Mouse (Mus musculus) R1 (cell line): ENCODE data around the gene Oscp1.

Source experiments
- DNase-seq: peaks from one replicate; pipeline ENCODE4 v3.0.0-alpha.2; 2018; ENCODE audit warnings: low read depth, low spot score

Oscp1 gene

GRCm38 (mm10) chr4:126083021-126083420 is 24.7 kb downstream of the Oscp1 start:
- no peak for DNase-seq

DNA sequence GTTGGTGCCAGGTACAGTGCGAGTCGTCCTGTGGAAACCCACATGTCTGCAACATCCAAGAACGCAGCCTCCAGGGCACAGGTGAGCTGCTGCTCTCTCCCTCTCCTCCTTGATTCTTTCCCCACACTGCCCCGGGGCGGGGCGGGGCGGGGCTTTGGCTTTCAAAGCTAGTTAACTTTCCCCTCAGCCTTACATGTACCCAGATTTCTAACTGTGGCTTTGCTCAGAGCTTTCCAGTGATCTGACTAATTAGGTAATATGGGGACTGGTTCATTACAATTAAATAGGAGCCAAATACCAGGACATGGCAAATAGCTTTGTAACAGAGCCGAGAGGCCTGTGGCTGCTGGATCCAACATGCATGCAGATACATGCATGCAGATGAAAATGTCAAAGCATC is 26.0 kb downstream of the Oscp1 start:
- DNase-seq, result no peak

GRCm38 (mm10) chr4:126085996-126086576 is 27.7 kb downstream of the Oscp1 start:
- peak; percentile 85 for DNase-seq

DNA sequence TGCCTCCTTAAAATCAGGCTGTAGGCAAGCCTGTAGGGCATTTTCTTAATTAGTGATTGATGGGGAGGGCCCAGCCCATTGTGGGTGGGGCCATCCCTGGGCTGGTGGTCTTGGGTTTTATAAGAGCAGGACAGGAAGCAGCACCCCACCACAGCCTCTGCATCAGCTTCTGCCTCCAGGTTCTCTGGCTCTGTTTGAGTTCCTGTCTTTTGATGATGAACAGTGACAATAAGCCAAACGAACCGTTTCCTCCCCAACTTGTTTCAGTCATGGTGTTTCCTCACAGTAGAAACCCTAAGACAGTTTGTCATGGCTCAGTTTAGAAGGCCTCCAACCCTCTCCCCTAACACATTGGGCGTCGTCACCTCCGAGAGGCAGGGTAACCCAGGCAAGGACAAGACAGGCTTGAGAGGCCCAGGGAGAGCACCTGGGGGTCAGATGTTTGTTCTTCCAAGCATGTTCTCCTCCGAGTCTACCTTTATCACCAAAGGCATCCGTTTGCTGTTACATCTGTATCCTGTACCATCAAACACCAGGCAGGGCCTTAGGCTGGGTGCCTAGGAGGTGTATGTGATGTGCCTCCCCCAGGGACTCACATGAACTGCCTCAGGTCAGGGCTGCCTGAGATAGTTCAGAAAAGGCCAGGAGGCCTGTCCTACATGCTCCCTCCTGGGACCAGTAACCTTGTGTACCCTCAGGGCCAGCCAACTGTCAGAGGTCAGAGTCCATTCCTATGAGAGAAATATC is 31.9 kb downstream of the Oscp1 start:
- DNase-seq, result no peak

GRCm38 (mm10) chr4:126090848-126091124 is 32.4 kb downstream of the Oscp1 start:
- DNase-seq, result no peak

DNA sequence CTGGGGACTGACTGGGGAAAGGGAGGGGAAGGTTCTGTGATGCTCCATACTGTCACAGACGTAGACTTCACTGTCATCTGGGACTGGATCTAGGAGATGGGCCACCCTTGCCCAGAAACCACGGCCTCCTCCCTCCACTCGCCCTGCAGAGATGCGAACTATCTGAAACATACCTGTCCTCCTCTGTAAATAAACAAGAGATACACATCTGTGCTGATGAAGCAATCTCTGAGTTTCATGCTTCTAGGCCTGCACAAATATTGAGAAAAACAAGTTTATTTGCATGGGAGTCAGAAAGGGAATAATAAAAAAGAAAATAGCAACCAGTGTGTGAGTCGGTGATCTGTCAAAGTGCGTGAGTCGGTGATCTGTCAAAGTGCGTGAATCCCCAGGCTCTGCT is 33.5 kb downstream of the Oscp1 start:
- no peak for DNase-seq

GRCm38 (mm10) chr4:126095622-126096430 is 37.5 kb downstream of the Oscp1 start:
- peak; percentile 56 for DNase-seq

DNA sequence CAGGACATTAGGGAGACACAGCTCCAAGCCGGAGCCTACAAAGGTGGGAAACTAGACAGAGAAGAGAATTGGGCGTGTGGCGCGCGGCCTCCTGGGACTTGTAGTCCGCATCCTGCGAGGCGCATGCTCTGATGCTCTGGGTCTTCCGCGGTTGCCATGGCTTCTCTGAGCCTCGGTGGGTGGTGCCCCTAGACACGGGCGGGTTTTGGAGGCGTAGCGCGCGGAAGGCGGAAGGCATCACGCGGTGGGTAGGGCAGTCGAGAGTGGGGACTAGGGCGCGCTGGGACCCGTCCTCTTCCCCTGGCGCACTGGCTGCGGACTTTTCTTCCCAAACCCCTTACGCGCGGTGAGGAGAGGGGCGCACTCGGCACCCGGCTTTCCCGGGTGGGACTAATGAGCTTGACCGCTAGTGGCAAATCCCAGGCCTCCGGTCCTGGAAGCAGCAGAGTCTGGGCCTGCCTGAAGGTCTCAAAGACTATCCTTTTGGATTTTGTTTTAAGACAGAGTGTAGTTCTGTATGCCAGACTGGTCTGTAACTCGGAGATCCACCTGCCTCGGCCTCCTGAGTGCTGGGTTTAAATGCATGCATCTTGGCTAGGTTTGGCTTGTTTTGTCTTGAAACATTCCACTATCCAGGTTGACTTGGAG is 38.2 kb downstream of the Oscp1 start, which contains the start of gene Lsm10:
Gene Lsm10 (plus strand): TSS at position 160 of the 648 bp plus-strand sequence.
- peak; percentile 99 for DNase-seq

- no peak for DNase-seq
These were observed 39.4 kb downstream of the Oscp1 start for GRCm38 (mm10) chr4:126097711-126098253.

- no peak for DNase-seq
These were observed 41.0 kb downstream of the Oscp1 start for GRCm38 (mm10) chr4:126099365-126099764.

GRCm38 (mm10) chr4:126100764-126101163 is 42.4 kb downstream of the Oscp1 start:
- DNase-seq, result no peak

DNA sequence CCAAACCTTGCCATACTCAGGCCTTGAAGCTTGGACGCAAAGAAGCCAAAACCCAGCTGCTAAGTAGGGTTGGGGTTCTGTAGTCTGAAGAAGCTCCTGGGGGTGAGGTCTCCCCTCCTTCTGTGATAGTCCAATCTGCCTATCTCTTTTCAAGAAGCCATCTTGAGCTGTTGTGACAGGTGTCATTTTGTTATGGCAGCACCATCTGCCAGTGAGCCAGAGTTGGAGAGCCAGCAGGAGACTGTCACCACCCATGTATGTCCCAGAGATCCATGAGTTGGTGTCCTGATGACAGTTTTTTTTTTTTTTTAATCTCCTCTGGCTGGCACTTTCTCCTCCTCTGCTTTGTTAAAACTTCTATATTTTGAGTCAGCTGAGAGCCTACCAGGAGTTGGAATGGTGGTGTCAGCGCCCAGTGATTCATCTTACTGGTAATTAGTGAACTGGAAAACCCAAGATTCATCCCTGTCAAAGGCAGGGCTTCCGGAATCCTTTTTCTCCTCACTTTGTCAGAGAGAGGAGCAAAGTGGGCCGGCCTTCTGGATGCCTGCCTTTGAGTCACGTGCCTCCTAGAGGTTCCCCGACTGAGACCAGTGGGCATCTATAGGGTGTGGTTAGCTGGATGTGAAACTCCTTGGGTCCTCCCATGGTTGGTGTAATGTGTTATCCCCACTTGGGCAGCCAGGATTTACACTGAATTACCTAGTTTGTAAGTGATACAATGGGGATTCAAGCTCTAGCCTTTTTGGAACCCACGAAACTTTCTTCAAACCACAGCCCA is 43.9 kb downstream of the Oscp1 start:
- DNase-seq, result peak; percentile 82

- peak; percentile 89 for DNase-seq
These were observed 44.8 kb downstream of the Oscp1 start for GRCm38 (mm10) chr4:126103057-126103581.

DNA sequence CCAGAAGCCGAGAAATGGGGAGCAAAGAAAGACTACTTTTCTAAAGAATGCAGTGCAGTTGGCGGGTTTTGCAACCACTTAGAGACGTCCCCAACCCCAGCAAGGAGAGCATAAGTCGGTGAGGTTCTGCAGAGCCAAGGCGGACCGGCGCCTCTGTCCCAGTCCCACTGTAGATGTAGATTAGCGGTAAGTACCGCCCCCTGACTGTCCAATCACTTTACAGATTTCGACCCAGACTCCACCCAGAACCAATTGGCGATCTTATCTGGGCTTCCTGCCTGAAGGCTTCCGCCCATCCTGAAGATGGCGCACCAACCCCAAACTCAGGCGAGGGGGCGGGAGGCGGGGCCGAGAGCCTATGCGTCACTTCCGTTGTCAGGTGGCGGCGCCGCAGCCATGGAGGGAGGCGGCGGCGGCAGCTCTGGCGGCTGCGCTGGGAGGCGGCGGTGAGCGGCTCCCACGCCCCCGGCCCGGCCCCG is 45.3 kb downstream of the Oscp1 start, which contains the start of gene Stk40:
Gene Stk40 (plus strand): TSS at position 368 of the 479 bp plus-strand sequence.
- DNase-seq, result peak; percentile 99

GRCm38 (mm10) chr4:126104261-126105075 is 46.1 kb downstream of the Oscp1 start:
- peak; percentile 28 for DNase-seq

DNA sequence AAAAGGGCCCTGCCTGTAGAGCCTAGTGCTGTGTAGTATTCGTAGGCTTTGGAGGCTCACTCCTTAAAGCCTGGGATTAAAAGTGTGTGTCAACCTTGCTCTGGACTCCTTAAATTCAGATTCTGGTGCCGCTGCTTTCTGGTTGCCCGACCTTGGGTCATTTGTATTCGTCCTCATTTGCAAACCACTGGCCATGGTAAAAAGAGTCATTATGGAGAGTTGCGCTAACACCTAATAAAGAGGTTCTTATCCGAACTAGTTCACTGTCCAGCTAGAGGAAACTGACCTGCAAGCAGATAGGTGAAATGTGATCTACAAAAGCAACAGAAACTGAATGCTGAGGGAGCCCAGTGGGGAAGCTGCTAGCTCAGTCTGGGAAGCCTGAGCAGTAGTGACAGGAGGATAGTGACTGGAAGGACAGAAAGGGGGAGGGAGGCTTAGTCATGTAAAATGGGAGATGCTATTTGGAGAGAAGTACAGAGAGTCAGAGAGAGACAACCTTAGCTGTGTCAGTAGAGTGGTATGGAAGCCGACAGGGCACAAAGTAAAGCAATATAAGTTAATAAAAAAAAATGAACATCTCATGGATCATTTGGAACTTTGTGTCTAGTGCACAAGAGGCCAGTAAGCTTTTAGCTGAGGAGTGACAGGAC is 46.9 kb downstream of the Oscp1 start:
- no peak for DNase-seq

- DNase-seq, result no peak
These were observed 49.8 kb downstream of the Oscp1 start for GRCm38 (mm10) chr4:126108061-126108740.

DNA sequence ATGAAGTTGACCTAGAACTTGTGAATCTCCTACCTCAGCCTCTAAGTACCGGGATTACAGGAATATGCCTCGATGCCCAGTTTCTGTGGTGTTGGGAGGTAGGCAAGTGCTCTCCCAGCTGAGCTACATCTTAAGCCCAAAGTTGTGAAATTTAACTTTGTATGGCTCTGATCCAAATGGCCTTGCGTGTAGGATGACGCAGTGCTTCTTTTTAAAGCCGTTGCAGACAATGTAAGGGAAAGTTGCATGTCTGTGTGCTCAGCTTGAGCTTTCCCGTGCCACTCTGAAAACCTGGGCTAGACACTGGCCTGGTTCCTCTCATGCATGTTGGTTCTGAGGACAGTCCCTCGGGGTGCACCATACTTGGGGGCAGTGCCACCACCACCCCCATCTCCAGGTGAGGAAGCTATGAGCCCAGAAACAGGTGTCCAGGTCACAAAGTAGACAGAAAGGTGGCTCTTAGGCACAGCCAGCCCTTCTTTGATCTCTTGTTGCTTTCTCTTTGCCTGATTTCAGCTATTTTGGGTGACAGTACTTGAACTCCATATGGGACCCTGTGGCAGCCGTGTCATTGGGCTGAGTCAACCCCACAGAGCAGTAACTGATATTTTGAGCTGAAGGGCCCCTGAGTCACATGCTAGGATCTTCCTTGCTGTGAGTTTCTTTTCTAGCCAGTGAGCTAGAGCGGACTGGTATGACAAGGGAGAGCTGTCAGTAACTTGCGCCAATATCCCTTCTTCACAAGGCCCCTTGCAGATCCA is 51.4 kb downstream of the Oscp1 start:
- no peak for DNase-seq
